Mouse (Mus musculus) kidney, embryonic 14.5 days (tissue): ENCODE measurements around the gene Grifin. TPM values are rescaled to one million over a fixed set of nuclear protein-coding genes. Genes with fewer than 3 reads are reported as not detected.
A peak's percentile ranks its signal among the peaks of the same experiment; 100 is the strongest.

ENCODE experiments used
- ATAC-seq: fragments of 200-750 bp; cut with Nextera tagmentation; 2 replicates; pipeline ENCODE4 v1.8.0; 2017; ENCODE audit warnings: moderate number of reproducible peaks, mild to moderate bottlenecking, moderate TSS enrichment, moderate library complexity; ENCODE audit not compliant: low FRiP score, low TSS enrichment
- H3K27ac ChIP-seq: fragments of 300-500 bp; sonication (generic); 2 replicates; pipeline ENCODE4 v1.5.1; 2014; ENCODE audit warnings: low read depth, mild to moderate bottlenecking, low read length, moderate library complexity, mixed read lengths
- H3K27me3 ChIP-seq: fragments of 300-500 bp; sonication (generic); 2 replicates; pipeline ENCODE4 v1.6.1; 2014; ENCODE audit warnings: mild to moderate bottlenecking, low read length; ENCODE audit not compliant: control insufficient read depth, insufficient read depth
- H3K36me3 ChIP-seq: fragments of 300-500 bp; sonication (generic); 2 replicates; pipeline ENCODE4 v1.6.1; 2014; ENCODE audit warnings: low read length, mixed read lengths; ENCODE audit not compliant: control insufficient read depth, insufficient read depth
- H3K4me1 ChIP-seq: fragments of 300-500 bp; sonication (generic); 2 replicates; pipeline ENCODE4 v1.6.1; 2014; ENCODE audit warnings: low read length, mixed read lengths; ENCODE audit not compliant: control insufficient read depth, insufficient read depth
- H3K4me2 ChIP-seq: fragments of 300-500 bp; sonication (generic); replicated peaks from 2 replicates; pipeline ENCODE4 v1.6.1; 2014; ENCODE audit warnings: low read depth, mild to moderate bottlenecking, low read length
- H3K4me3 ChIP-seq: fragments of 300-500 bp; sonication (generic); 2 replicates; pipeline ENCODE4 v1.5.1; 2014; ENCODE audit warnings: mild to moderate bottlenecking, low read length
- H3K9ac ChIP-seq: fragments of 300-500 bp; sonication (generic); 2 replicates; pipeline ENCODE4 v1.6.1; 2014; ENCODE audit warnings: low read depth, mild to moderate bottlenecking, low read length, moderate library complexity
- H3K9me3 ChIP-seq: fragments of 300-500 bp; sonication (generic); 2 replicates; pipeline ENCODE4 v1.6.1; 2016; ENCODE audit warnings: low read length; ENCODE audit not compliant: control insufficient read depth
- WGBS: fragments of 180-500 bp; shearing (Covaris S2); extraction: QIAGEN DNeasy Blood & Tissue Kit; methylation state at CpG from one replicate; pipeline ENCODE4 v1.1.7; 2014; 5-methylcytosine and 5-hydroxymethylcytosine counted together
- polyA plus RNA-seq: library from polyadenylated mRNA; unstranded; fragments of >200 nt; fragmentation: Nextera tagmentation; extraction: Ambion mirVana; gene quantifications from 2 replicates; pipeline ENCODE4 v1.2.1, GENCODE M21; 2014

Gene Grifin
- polyA plus RNA-seq, 1 experiment from 2014 or later = not detected

- Histone ChIP-seq H3K36me3 (no peaks in the 10 kb centered on the region), H3K9me3 (no peaks in the 10 kb centered on the region), H3K4me2 (no peak overlapping the region), H3K4me1 (peaks cover 51% of the 10 kb centered on the region), H3K27me3 (no peaks in the 10 kb centered on the region), H3K9ac (no peak overlapping the region), H3K27ac (peak overlapping the region; percentile 19), H3K4me3 (no peak overlapping the region)
- ATAC-seq = peak; percentile 47; the same call in 1 of the 2 replicates
- WGBS = 11% methylated on average over 6 of the region's 6 CpGs
Observed at GRCm38 (mm10) chr5:140579771-140580170, 14.9 kb upstream of the Grifin start.

GRCm38 (mm10) chr5:140579221-140579620, 14.3 kb upstream of the Grifin start:
- Histone ChIP-seq H3K4me2 (no peak overlapping the region), H3K4me1 (peaks cover 47% of the 10 kb centered on the region), H3K4me3 (no peak overlapping the region), H3K9me3 (no peaks in the 10 kb centered on the region), H3K36me3 (no peaks in the 10 kb centered on the region), H3K27me3 (no peaks in the 10 kb centered on the region), H3K27ac (no peak overlapping the region), H3K9ac (no peak overlapping the region)
- 39% methylated on average over 9 of the region's 9 CpGs for WGBS
- no peak for ATAC-seq

GRCm38 (mm10) chr5:140575381-140575866, 10.6 kb upstream of the Grifin start:
- Histone ChIP-seq H3K27me3 (no peaks in the 10 kb centered on the region), H3K36me3 (no peaks in the 10 kb centered on the region), H3K4me3 (no peak overlapping the region), H3K9me3 (no peaks in the 10 kb centered on the region), H3K9ac (no peak overlapping the region), H3K4me2 (no peak overlapping the region), H3K4me1 (peaks cover 20% of the 10 kb centered on the region; the same call in 1 of the 2 replicates), H3K27ac (no peak overlapping the region)
- no peak for ATAC-seq
- 60% methylated on average over 5 of the region's 5 CpGs for WGBS

GRCm38 (mm10) chr5:140572611-140573010, 7.7 kb upstream of the Grifin start:
- 69% methylated on average over 6 of the region's 6 CpGs for WGBS

GRCm38 (mm10) chr5:140571673-140572072, 6.8 kb upstream of the Grifin start:
- Histone ChIP-seq H3K27me3 (no peaks in the 10 kb centered on the region), H3K36me3 (no peaks in the 10 kb centered on the region), H3K4me2 (no peak overlapping the region), H3K9me3 (no peaks in the 10 kb centered on the region), H3K27ac (no peak overlapping the region), H3K9ac (no peak overlapping the region), H3K4me1 (peaks cover 15% of the 10 kb centered on the region), H3K4me3 (no peak overlapping the region)
- 68% methylated on average over 10 of the region's 10 CpGs for WGBS
- ATAC-seq = no peak

More at GRCm38 (mm10) chr5:140572611-140573010, 7.7 kb upstream of the Grifin start:
- H3K4me1 ChIP-seq = peaks cover 10% of the 10 kb centered on the region
- ATAC-seq = no peak
- no peak overlapping the region for H3K9ac ChIP-seq
- no peaks in the 10 kb centered on the region for H3K27me3 ChIP-seq
- H3K36me3 ChIP-seq = no peaks in the 10 kb centered on the region
- H3K4me3 ChIP-seq = no peak overlapping the region
- H3K4me2 ChIP-seq = no peak overlapping the region
- H3K27ac ChIP-seq = no peak overlapping the region
- no peaks in the 10 kb centered on the region for H3K9me3 ChIP-seq

GRCm38 (mm10) chr5:140571201-140571600, 6.3 kb upstream of the Grifin start:
- H3K27me3 ChIP-seq = no peaks in the 10 kb centered on the region
- WGBS = 52% methylated on average over 4 of the region's 4 CpGs
- no peak overlapping the region for H3K27ac ChIP-seq
- no peak overlapping the region for H3K4me2 ChIP-seq
- no peaks in the 10 kb centered on the region for H3K9me3 ChIP-seq
- H3K9ac ChIP-seq = no peak overlapping the region
- peaks cover 17% of the 10 kb centered on the region for H3K4me1 ChIP-seq
- no peak overlapping the region for H3K4me3 ChIP-seq
- no peak for ATAC-seq
- H3K36me3 ChIP-seq = no peaks in the 10 kb centered on the region

- no peak for ATAC-seq
- H3K9ac ChIP-seq = no peak overlapping the region
- no peak overlapping the region for H3K27ac ChIP-seq
- H3K36me3 ChIP-seq = no peaks in the 10 kb centered on the region
- WGBS = 89% methylated on average over 13 of the region's 13 CpGs
- no peak overlapping the region for H3K4me2 ChIP-seq
- no peak overlapping the region for H3K4me3 ChIP-seq
- H3K27me3 ChIP-seq = no peaks in the 10 kb centered on the region
- peaks cover 26% of the 10 kb centered on the region for H3K4me1 ChIP-seq
- H3K9me3 ChIP-seq = no peaks in the 10 kb centered on the region
Observed at GRCm38 (mm10) chr5:140570223-140570870, 5.5 kb upstream of the Grifin start.

- peaks cover 33% of the 10 kb centered on the region for H3K4me1 ChIP-seq
- H3K4me3 ChIP-seq = no peak overlapping the region
- ATAC-seq = no peak
- H3K27ac ChIP-seq = no peak overlapping the region
- no peak overlapping the region for H3K4me2 ChIP-seq
- H3K9ac ChIP-seq = no peak overlapping the region
- H3K9me3 ChIP-seq = no peaks in the 10 kb centered on the region
- H3K27me3 ChIP-seq = no peaks in the 10 kb centered on the region
- H3K36me3 ChIP-seq = no peaks in the 10 kb centered on the region
- whole genome bisulfite sequencing = 80% methylated on average over 16 of the region's 16 CpGs
Observed at GRCm38 (mm10) chr5:140569032-140569595, 4.2 kb upstream of the Grifin start.

GRCm38 (mm10) chr5:140568321-140568970, 3.6 kb upstream of the Grifin start:
- Histone ChIP-seq H3K27ac (no peak overlapping the region), H3K36me3 (no peaks in the 10 kb centered on the region), H3K4me2 (peak overlapping the region; percentile 17; the same call in 1 of the 2 replicates), H3K4me3 (no peak overlapping the region), H3K9me3 (no peaks in the 10 kb centered on the region), H3K9ac (no peak overlapping the region), H3K27me3 (no peaks in the 10 kb centered on the region), H3K4me1 (peaks cover 33% of the 10 kb centered on the region)
- WGBS = 20% methylated on average over 10 of the region's 10 CpGs
- ATAC-seq = no peak; the same call in 1 of the 2 replicates
